Mouse (Mus musculus): ENCODE results near the gene Cux1.
"Not testable (repeated sequence)": the region's sequence is repeated elsewhere in the genome, so short reads cannot be mapped to it uniquely, and the experiment has no call there.

Cux1 gene

DNA sequence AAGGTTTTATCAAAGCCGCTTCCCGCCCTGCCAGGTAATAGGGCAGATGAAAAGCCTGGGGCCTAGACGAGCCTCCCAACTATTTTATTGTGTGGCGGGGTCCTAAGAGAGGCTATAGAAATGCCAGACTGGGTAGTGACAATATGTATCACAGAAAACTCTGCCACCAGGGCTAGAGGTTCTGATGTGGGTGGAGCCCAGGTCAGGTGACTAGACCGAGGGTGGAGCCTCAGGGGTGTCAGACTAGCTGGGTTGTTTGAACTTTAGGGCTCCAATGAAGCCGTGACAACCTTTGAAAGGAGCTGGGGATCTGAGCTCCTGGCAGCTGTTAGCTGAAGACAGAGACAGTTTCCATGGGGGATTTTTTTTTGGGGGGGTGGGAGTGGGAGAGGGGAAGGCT, 318.8 kb downstream of the Cux1 start:
- peak; percentile 49 for DNase-seq (ENCODE audit: low read depth, low spot score)

DNA sequence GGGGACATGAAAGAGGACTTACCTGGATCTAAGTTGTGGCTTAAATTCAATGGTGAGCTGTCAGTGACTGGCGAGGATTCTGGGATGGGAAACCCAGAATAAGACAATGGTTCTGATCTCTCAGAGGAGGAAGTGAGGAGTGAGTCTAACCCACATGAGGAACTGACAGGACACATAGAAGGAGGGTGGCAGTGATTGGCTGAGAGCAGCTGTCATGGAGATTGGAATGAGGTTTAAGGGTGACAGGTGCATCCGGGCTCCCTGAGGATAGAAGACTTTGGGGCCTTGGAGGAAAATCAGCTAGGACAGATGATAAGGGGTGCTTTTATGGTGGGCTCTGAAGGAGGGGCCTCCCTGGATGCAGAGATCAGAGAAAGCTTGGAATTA, 320.8 kb downstream of the Cux1 start, which contains the start of gene Sh2b2:
Sh2b2 (minus strand) TSS at position 105 of the 387 bp plus-strand sequence.
- DNase-seq (ENCODE audit: low read depth, low spot score): peak; percentile 74

DNA sequence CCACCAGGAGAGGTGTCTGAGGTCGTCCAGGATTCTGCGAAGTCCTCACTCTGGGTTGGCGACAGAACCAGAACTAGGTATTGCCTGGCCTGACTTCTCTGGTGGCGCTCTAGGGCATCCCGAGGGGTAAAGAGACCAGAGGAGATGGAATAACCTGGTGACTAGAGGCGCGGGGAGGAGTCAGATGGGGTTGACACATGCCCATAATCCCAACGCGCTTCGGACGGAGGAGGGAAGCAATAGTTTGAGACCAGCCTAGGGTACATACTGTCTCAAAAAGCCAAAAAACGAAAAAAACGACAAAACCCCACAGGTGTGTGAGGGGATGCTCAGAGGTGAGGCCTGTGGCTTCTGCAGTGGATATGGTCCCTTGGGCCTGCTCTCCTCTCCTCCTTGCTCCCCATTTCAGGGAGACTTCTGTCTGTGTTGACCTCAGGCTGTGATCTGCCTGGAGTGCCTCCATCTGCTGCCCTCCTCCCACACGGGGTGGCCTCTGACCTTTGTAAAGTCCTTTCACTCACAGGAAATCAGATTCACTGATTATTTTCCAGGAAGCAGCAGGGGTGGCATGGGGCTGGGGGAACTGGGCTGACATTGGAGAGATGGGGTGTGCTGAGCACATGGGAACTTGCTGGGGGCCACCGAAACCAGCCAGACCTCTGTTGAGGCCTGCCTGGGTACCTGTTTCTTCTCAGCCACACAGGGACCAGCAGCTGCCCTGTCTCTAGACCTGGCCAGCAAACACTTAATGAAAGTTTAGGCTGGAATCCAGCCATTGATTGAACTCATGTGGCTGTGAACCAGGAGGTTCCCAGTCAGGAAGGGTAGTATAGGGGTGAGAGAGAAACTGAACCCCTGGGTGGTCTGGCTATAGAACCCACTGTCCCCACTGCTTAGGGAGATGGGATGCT, 321.5 kb downstream of the Cux1 start:
- peak; percentile 59 for DNase-seq (ENCODE audit: low read depth, low spot score)

DNA sequence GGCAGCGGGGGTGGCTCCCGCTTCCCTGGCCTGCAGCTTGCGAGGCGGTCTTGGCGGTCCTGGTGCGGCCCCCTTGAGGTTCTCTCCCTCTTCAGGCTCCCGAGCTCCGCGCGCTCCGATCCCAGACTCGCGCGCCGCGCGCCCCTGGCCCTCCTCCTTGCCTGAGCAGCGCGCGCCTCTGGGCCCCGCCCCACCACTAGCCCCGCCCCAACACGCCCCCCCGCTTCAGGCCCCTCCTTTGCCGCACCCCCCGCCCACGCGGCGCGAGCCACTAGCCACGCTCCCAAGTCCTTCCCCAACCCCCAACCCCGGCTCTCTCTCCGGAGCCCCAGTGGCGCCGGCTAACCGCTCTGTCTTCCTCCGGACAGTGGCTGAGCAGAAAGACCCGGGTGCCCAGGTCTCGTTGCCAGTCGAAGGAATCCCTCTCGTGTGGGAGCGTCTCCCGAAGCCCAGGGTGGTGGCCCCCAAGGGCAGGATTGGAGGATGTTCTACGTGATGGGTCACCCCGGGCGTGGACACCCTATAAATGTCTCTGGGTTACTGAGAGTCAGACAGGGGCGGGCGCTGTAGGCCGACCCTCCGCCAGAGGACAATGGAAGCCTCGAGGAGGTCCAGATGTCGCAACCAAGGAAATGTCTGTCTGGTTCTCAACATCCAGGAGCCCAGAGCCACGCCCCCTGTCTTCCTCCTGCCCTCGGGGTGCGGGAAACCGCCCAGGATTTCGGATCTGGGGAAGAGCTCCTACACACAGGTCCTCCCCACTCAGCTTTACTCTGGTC, 322.3 kb downstream of the Cux1 start:
- peak; percentile 89 for DNase-seq (ENCODE audit: low read depth, low spot score)

DNA sequence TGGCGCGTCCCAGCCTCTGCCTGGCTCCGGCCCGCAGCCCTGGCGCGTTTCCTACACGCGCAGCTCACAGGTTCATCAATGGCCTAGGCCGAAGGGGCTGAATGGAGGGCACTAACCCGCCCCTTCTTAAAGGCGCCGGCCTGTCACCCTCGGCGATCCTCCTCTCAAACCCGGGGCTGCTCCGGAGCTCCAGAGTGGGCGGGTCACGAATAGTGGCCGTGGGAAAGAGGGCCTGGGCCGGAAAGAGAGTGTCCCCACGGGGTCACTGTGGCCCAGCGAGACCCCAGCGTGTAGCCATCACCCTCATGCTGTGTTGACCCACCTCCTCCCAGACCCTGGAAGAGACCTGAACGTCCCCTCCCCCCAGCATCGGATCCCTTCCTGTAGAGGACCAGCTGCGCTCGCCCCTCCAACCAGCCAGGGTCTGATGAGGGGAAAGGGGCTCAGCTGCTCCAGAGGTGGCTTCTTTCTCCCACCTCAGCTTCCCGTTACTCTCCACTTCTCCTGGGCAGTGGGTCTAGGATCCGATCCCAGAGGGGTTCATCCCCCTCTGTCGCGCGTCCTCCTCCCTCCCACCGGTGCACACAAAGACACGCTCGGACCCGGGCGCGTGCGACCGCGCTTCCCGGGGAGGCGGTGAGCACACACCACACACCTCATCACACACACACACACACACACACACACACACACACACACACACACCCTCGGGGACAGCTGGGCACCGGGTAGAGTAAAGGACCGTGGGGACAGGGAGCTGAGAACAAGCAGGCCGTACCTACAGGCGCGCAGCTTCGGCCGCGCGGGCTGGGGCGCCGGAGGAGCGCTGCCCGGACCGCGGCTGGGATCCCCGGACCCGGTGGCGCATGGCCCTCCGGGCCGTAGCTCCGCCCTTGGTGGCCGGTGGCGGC, 323.2 kb downstream of the Cux1 start:
- peak; percentile 76 for DNase-seq (ENCODE audit: low read depth, low spot score)

DNA sequence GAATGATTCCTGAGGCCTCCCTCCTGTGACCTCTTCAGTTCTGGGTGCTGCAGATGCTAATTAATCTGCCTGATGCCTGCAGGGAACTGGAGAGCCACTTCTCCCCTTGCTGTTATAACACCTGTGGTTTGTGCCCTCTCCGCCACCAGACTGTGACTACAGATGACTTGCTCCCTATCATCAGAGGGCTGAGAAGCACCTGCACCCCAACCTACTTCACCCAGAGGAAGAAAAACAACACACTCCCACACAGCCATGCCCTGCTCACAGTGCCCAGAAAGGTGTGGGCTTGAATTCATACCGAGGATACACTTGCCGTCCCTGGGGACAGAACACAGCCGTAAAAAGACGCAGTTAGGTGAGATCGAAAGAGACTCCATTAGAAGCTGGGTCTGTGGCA, 326.1 kb downstream of the Cux1 start:
- DNase-seq (ENCODE audit: low read depth, low spot score): peak; percentile 90

DNA sequence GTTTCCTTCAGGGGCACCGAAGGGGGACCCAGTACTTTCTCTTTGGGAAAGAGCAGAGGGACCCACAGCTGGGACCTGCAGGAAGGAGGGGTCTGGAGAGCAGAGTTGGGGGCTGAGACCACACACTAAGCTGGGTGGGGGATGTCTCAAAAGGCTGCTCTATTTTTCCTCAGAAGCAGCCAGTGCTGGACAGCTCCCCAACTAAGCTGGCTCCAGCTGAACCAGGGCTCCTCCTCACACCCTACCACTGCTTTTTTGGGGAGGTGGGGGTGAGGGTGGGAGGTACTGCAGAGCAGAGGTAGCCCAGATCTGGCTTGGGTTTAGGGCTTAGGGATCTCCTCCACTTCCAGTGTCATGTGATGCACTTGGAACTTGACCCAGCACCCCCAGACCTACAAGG, 326.9 kb downstream of the Cux1 start:
- DNase-seq (ENCODE audit: low read depth, low spot score): peak; percentile 35

DNA sequence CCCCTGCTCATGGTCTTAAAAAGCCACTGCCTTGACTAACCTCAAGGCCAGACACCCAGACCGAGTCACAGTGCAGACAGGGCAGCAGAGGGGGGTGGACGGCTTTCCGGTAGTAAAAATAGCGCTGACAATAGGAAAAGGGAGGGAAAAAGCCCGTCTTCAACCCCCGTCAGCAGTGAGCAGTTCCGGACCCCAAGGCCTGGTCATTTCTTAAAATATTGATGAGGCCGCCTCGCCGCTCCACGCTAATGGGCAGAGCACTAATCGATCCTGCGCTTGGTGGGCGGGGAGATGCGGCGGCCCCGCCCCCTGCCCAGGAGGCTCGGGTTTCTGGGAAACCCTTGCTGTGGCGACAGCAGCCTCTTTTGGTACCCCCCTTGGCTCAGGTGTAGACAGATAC, 329.7 kb downstream of the Cux1 start:
- DNase-seq (ENCODE audit: low read depth, low spot score): no peak

DNA sequence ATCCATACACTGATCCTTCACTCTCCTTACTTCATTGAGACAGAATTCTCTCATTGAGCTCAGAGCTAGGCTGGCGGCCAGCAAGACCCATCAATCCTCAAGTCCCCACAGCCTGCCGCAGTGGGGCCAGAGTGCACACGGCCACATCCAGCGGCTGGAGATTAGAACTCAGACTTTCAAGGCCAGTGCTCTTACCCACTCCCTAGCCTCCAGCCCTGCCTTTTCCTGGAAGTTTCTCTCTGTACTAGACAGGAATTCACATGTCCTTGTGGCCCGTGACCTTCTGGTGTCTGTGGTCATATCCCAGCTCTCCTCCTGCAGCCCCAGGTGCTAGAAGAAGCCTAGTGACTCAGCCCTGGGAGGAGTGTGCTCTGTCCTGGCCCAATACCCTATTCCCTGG, 330.7 kb downstream of the Cux1 start:
- DNase-seq (ENCODE audit: low read depth, low spot score): no peak

DNA sequence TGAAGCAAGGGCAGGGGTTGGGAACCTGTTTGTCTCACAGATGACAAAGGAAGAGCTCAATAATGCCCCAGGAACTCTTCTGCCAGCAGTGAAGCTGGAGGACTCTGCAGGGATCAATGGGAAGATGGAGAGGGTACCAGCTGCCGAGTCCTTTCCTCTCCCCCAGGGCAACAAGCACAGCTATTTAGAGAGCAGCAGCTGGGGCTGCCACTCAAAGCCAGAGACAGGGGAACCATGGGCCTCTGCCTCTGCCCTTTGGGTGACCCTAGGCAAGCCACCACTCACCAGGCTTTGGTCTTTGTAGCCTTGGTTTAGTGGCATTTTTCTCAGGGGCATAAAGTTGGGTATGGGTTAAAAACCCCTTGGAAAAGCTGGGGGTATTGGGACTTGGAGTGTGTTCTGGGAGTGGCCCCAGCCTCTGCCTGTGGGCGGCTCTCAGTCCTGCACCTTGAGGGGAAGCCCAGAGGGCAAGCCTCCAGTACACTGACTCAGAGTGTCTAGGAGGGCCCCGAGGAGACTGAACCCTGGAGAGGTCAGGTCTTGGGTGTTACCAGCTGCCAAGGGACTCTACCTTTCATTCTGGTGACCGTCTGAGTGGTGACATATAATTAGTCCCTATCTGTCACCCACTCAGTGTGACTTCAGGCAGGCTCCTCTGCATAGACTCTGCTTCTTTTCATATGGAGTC, 336.8 kb downstream of the Cux1 start:
- peak; percentile 77 for DNase-seq (ENCODE audit: low read depth, low spot score)

DNA sequence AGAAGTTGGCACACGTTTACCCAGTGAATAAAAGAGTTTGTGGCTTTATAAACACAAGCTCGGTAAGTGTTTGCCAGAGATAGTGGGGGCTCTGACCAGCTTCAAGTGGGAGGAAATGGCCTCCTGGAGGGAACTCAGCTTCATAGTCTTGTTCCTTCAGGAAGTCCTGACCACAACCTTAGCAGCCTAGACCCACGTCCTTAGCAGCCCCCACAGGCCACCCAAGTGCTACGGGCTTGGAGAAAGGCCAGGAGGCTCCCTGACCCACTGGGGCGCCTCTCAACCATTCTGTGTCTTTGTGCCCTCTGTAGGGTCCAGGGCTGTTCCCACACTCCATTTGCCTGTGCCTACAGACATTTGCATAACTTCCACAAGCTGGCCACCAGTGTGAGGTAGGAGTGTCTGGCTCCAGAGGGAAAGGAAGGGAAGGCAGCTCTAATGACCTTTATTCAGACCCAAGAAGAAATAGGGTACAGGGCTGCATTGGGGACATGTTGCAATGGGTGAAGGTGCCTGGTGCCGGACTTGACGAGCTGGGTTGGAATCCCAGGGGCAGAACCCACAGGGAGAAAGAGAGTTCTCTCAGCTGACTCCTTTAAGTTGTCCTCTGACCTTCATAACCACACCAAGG, 340.9 kb downstream of the Cux1 start:
- DNase-seq (ENCODE audit: low read depth, low spot score): no peak

DNA sequence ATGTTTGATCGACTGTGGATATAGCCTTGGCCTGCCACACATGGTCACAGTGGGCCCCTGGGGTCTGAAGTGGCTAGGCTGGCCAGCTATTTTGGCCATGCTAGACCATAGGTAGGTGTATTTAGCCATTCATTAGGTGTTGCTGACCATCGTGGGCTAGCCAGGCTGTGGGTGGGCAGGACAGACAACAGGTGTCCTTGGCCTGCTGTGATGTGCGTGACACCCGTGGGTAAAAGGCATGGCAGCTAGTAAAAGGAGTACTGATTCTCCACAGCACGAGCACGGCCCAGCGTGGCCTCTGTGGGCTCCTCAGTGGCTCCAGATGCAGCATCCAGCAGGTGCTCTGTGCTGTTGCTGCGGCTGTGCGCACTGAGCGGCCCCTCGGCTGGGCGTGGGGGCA, 348.7 kb downstream of the Cux1 start:
- no peak for DNase-seq (ENCODE audit: low read depth, low spot score)

DNA sequence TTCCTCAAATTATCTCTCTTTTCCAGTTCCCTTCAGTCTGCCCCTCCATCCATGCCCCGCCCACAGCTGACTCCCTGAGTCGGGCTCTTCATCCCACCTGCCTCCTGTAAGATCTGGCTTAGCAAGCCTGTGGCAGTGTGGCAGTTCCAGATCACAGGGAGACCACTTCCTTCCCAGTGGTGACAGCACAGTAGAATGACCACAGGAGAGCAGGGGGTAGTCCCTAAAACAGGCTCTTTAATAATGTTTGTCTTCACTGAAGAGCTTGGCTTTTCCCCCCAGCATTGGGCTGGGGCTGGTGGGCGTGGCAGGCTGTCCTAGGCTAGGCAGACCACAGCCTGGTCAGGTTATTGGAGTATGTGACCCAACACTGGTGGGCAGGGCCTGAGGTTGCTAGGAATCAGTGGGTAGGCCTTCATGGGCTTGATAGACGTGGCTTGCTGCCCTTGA, 349.3 kb downstream of the Cux1 start:
- peak; percentile 19 for DNase-seq (ENCODE audit: low read depth, low spot score)

DNA sequence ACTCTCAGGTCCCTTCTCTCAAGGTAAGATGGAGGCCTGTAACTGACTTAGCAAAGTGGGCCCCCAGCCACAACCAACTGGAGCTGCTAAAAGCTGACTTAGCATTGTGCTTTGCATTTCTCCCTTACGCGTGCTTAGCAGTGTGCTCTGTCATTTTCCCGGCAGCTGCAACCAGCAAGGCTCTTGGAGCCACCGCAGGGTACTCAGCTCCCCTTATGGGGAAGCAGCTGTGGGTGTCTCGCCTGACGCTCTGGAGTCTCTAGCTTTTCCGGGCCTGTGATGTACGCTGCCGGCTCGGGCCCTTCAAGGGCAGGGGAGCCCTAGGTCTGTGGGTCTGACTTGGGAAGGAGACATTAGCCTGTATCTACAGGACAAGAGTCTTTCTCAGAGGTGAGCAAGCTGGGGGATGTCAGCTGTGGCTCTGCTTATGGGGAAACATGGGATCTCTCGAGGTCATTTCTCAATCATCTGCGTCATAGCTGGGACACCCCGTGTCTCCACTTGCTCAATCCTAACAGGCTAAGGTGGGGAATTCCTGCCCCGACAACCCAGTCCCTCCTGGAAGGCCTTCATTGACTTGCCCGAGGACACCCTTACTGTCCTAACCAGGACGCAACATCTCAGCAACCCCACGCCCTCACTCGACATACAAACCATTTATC, 350.2 kb downstream of the Cux1 start:
- DNase-seq (ENCODE audit: low read depth, low spot score): peak; percentile 22

DNA sequence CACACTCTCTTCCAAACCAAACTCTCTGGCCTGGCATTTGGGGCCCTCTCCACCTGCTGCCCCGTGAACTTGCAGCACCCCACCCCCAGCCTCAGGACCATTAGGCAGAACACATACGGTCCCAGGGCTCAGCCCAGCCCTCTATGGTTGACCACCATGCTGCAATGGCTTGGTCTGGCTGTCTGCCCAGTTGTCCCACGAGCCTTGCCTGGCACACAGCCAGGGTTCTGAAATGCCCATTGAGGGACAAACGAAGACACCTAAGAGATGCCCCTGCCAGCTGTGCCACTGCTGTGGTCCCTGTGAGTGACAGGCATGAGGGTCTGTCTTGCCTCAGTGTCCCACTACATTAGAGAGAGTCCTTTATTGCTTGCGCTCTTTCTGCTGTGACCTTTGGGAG, 351.3 kb downstream of the Cux1 start:
- DNase-seq (ENCODE audit: low read depth, low spot score): no peak

DNA sequence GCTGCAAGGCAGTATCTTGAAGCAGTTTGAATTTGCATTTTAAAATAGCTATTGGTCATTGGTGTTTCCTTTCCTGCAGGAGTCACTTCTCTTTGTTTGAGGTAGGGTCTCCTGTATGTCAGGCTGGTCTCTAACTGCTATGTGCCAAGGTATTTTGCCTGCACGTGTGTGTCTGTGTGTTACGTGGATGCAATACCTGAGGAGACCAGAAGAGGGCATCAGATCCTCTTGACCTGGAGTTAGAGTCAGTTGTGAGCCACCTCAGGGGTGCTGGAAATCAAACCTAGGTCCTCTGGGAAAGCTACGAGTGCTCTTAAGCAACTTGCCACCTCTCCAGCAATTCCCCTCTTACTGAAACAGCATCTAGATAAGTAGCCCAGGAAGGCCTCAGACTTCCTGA, 352.1 kb downstream of the Cux1 start:
- DNase-seq (ENCODE audit: low read depth, low spot score): peak; percentile 44

DNA sequence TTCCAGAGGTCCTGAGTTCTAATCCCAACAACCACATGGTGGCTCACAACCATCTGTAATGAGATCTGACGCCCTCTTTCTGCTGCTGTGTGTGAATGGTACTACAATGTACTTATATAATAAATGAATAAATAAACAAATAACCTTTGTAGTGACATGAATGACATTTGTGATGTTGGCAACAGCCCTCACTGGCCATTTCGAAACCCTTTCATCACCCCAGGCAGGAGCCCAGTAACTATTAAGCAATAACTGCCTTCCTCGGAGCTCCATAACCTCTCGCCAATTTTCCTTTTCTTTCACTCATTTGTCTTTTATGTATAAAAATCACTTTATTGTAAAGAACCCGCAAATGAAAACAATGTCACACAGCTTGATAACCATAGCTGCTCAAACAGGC, 353.6 kb downstream of the Cux1 start:
- DNase-seq (ENCODE audit: low read depth, low spot score): no peak

DNA sequence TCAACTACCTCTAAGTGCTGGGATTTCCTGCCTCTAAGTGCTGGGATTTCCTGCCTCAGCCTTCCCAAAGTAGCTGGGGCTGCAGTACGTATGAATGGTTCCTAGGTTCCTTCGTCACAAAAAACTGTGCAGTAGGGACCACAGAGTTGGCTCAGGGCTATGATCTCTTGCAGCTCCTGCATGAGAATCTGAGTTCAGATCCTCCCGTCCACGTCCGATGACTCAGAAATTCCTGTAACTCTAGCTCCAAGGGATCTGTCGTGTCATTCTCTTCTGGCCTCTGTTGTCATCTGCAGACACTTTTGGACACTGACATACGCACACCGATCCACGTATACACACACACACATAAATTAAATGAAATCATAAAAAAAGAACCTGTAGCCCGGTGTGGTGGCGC, 354.6 kb downstream of the Cux1 start:
- DNase-seq (ENCODE audit: low read depth, low spot score): no peak

DNA sequence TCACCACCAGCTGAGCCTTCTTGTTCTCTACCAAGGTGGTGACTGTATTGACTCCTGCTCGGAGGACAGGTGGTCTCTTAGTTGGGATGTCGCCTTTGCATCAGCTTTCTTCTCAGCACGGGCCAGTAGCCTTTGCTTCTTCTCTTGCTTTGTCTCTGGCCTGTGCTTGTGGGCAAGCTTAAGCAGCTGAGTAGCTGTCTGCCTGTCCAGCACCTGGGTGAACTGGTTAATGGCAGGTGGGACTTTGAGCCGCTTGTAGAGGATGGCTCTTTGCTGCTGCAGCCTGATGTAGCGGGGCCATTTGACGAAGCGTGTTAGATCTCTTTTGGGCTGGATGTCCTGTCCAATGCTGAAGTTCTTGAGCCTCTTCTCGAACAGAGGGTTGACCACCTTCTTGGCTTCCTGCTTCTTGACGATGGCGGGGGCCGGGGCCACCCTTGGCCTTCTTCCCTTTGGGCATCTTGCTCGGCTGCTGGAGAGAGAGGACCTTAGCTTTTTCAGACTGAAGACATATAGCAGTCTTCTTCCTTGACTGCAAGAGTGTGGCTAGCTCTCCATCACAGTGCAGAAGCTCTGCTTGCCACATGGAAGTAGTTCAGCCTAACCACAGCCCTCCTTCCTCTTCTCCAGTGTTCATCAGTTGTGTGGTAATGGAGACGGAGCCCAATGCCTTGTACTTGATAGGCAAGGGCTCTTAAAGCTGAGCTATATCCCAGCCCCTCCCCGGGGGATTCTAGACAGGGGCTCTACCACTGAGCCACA, 355.8 kb downstream of the Cux1 start:
- not testable (repeated sequence) for DNase-seq (ENCODE audit: low read depth, low spot score)
